Mouse (Mus musculus) cortical plate, adult 2 months (tissue): ENCODE results near the gene Klhl18. TPM values are rescaled to one million over a fixed set of nuclear protein-coding genes. Genes with fewer than 3 reads are reported as not detected.
"Not testable (repeated sequence)": the region's sequence is repeated elsewhere in the genome, so short reads cannot be mapped to it uniquely, and the experiment has no call there.

ENCODE experiments used
- H3K27ac ChIP-seq: fragments of 200-500 bp; 2 replicates; pipeline ENCODE4 v1.5.1; 2012; ENCODE audit warnings: low read length, control low read depth, inconsistent platforms; ENCODE audit not compliant: insufficient read depth
- H3K4me1 ChIP-seq: fragments of 200-500 bp; 2 replicates; pipeline ENCODE4 v1.6.1; 2011; ENCODE audit warnings: low read length; ENCODE audit not compliant: control insufficient read depth, insufficient read depth
- H3K4me3 ChIP-seq: fragments of 200-500 bp; 2 replicates; pipeline ENCODE4 v1.5.1; 2011; ENCODE audit warnings: mild to moderate bottlenecking, low read length, control low read depth; ENCODE audit not compliant: insufficient read depth
- CTCF ChIP-seq: fragments of 200-500 bp; IDR thresholded peaks from 2 replicates; pipeline ENCODE4 v1.5.1; 2011; ENCODE audit warnings: mild to moderate bottlenecking, control low read depth, low read length; ENCODE audit not compliant: insufficient read depth; ENCODE audit errors: extremely low read depth
- POLR2A ChIP-seq: fragments of 200-500 bp; IDR thresholded peaks from 2 replicates; pipeline ENCODE4 v1.6.1; 2011; ENCODE audit warnings: mild to moderate bottlenecking, low read length, control low read depth; ENCODE audit not compliant: insufficient read depth; ENCODE audit errors: extremely low read depth
- polyA plus RNA-seq: library from polyadenylated mRNA; depleted of rRNA; stranded (reverse); fragments of >200 nt; gene quantifications from 2 replicates; pipeline ENCODE4 v1.2.3, GENCODE M21; 2012; rRNA removed

The Klhl18 gene
- polyA plus RNA-seq, 1 experiment = 28.8 TPM

- TF ChIP-seq CTCF = no peak
- no peak for TF ChIP-seq POLR2A
- no peak overlapping the region for H3K4me3 ChIP-seq
- H3K27ac ChIP-seq = no peak overlapping the region
- peaks cover 7% of the 10 kb centered on the region for H3K4me1 ChIP-seq
Measured at GRCm38 (mm10) chr9:110402731-110403130, 73.8 kb downstream of the Klhl18 start.

- no peak overlapping the region for H3K4me3 ChIP-seq
- H3K4me1 ChIP-seq = peaks cover 7% of the 10 kb centered on the region
- H3K27ac ChIP-seq = no peak overlapping the region
- no peak for TF ChIP-seq CTCF
Measured at GRCm38 (mm10) chr9:110400650-110401049, 75.8 kb downstream of the Klhl18 start.

- Histone ChIP-seq H3K4me1 (no peaks in the 10 kb centered on the region), H3K27ac (no peak overlapping the region), H3K4me3 (no peak overlapping the region)
- TF ChIP-seq POLR2A (no peak), CTCF (no peak)
Measured at GRCm38 (mm10) chr9:110393295-110393694, 83.2 kb downstream of the Klhl18 start.

GRCm38 (mm10) chr9:110390843-110391242, 85.7 kb downstream of the Klhl18 start:
- H3K4me3 ChIP-seq = no peak overlapping the region
- H3K27ac ChIP-seq = no peak overlapping the region
- TF ChIP-seq CTCF (no peak), POLR2A (no peak)
- H3K4me1 ChIP-seq = no peaks in the 10 kb centered on the region

- TF ChIP-seq CTCF (no peak), POLR2A (no peak)
- Histone ChIP-seq H3K27ac (no peak overlapping the region), H3K4me3 (no peak overlapping the region), H3K4me1 (no peaks in the 10 kb centered on the region)
Measured at GRCm38 (mm10) chr9:110388011-110388410, 88.5 kb downstream of the Klhl18 start.

GRCm38 (mm10) chr9:110384369-110384929, 92.0 kb downstream of the Klhl18 start:
- Histone ChIP-seq H3K4me1 (0 out of 2 replicates have a peak, but pooled peaks cover 1% of the 10 kb centered on the region), H3K27ac (no peak overlapping the region), H3K4me3 (no peak overlapping the region)
- TF ChIP-seq CTCF = no peak
- TF ChIP-seq POLR2A = no peak

- Histone ChIP-seq H3K4me1 (peaks cover 6% of the 10 kb centered on the region), H3K27ac (no peak overlapping the region), H3K4me3 (no peak overlapping the region)
- TF ChIP-seq CTCF = no peak
- TF ChIP-seq POLR2A = no peak
Measured at GRCm38 (mm10) chr9:110381292-110381691, 95.2 kb downstream of the Klhl18 start.

GRCm38 (mm10) chr9:110380662-110381061, 95.8 kb downstream of the Klhl18 start:
- no peak overlapping the region for H3K27ac ChIP-seq
- peaks cover 6% of the 10 kb centered on the region for H3K4me1 ChIP-seq
- no peak overlapping the region for H3K4me3 ChIP-seq
- TF ChIP-seq CTCF (no peak), POLR2A (no peak)

- no peak for TF ChIP-seq CTCF
- no peak for TF ChIP-seq POLR2A
- Histone ChIP-seq H3K27ac (no peak overlapping the region), H3K4me1 (peaks cover 6% of the 10 kb centered on the region), H3K4me3 (no peak overlapping the region)
Measured at GRCm38 (mm10) chr9:110379361-110379760, 97.1 kb downstream of the Klhl18 start.

GRCm38 (mm10) chr9:110377655-110378054, 98.8 kb downstream of the Klhl18 start:
- not testable (repeated sequence) for H3K4me3 ChIP-seq, H3K4me1 ChIP-seq, H3K27ac ChIP-seq

Other genes with a start within 250 kb of the Klhl18 start
- gene Cspg5, start 232.9 kb downstream of the Klhl18 start, polyA plus RNA-seq = 382 and 388 TPM in 2 replicates
- gene Elp6, start 171.5 kb downstream of the Klhl18 start, polyA plus RNA-seq = 18.4 and 20.0 TPM in 2 replicates
- gene Scap, start 143.4 kb downstream of the Klhl18 start, polyA plus RNA-seq = 41.7 and 44.6 TPM in 2 replicates
- gene Ptpn23, start 68.5 kb downstream of the Klhl18 start, polyA plus RNA-seq = 37.7 and 39.5 TPM in 2 replicates
- 0.21 and 0.35 TPM in 2 replicates for gene Ngp, start 56.9 kb downstream of the Klhl18 start, polyA plus RNA-seq
- gene Kif9, start 264 bp upstream of the Klhl18 start, polyA plus RNA-seq = 4.0 and 5.3 TPM in 2 replicates
- gene Setd2, start 55.9 kb upstream of the Klhl18 start, polyA plus RNA-seq = 64.8 and 64.9 TPM in 2 replicates
- gene Nradd, start 147.8 kb upstream of the Klhl18 start, polyA plus RNA-seq = 2.5 and 3.7 TPM in 2 replicates
- 10.0 and 10.7 TPM in 2 replicates for gene Nbeal2, start 177.5 kb upstream of the Klhl18 start, polyA plus RNA-seq
- 100 and 103 TPM in 2 replicates for gene Ccdc12, start 179.8 kb upstream of the Klhl18 start, polyA plus RNA-seq